25 mouse cellular contexts compared by ENCODE assay signal in the genomic region with DNA sequence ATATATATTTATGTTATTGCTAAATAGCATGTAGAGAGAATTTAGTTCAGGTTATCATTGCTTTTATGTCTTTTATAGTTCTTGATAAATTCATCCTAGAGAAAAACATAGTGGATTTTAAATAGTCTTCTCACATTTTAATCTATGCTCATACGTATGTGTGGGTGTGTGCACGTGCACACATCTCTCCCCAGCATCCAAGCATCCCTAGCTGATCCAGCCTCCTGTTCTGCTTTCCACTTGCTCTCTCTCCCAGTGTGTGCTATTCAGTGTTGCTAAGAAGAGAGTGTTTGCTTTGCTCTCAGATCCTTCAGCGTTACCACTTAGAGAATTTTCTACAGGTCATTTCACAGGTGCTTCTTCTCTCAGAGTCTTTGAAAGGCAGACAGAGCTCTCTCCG.
DNase-seq lines count a peak whose midpoint lies in the region; ATAC-seq and TF ChIP-seq lines count a peak whose summit lies in the region.
"Had no signal": no experiment of that assay in that cellular context is flagged by ENCODE, and none has a peak within 500 bp of the region (broad histone marks: within the 10 kb centered on the region; RNA-seq: fewer than 3 reads in every experiment).

No protein-coding gene starts in this region.

- WGBS in forebrain, postnatal 0 days = 41% methylated on average over 4 of the region's 4 CpGs
- WGBS in forebrain, embryonic 11.5 days = 76% methylated on average over 4 of the region's 4 CpGs
- WGBS in midbrain, embryonic 15.5 days = 62% methylated on average over 4 of the region's 4 CpGs
- 77% methylated on average over 4 of the region's 4 CpGs for WGBS in midbrain, embryonic 10.5 days
- 53% methylated on average over 4 of the region's 4 CpGs for WGBS in midbrain, embryonic 16.5 days

- no peak overlapping the region for H3K4me2 ChIP-seq in forebrain, postnatal 0 days (ENCODE audit: low read depth)
- H3K4me2 ChIP-seq in forebrain, embryonic 11.5 days (ENCODE audit: low read depth, low read length, severe bottlenecking) = no peak overlapping the region
- H3K4me2 ChIP-seq in midbrain, embryonic 15.5 days = no peak overlapping the region
- no peak overlapping the region for H3K4me2 ChIP-seq in midbrain, embryonic 16.5 days (ENCODE audit: low read length)
- H3K4me2 ChIP-seq: embryonic facial prominence, embryonic 13.5 days; kidney, embryonic 15.5 days; liver, embryonic 13.5 days had no signal

- ATAC-seq in forebrain, postnatal 0 days = peak; percentile 73
- ATAC-seq in forebrain, embryonic 11.5 days (replicated peaks; ENCODE audit: low FRiP score) = no peak
- 0 out of 2 replicates have a peak, but pooled peaks have one; percentile 41 for ATAC-seq in midbrain, embryonic 15.5 days (replicated peaks)
- ATAC-seq in midbrain, embryonic 16.5 days = 0 out of 2 replicates have a peak, but pooled peaks have one; percentile 22

- H3K4me1 ChIP-seq in forebrain, postnatal 0 days (ENCODE audit: insufficient read depth) = no peaks in the 10 kb centered on the region
- no peaks in the 10 kb centered on the region for H3K4me1 ChIP-seq in forebrain, embryonic 11.5 days (replicated peaks; ENCODE audit: control insufficient read depth, insufficient read depth, low read length)
- H3K4me1 ChIP-seq in midbrain, embryonic 15.5 days = 0 out of 2 replicates have a peak, but pooled peaks cover 5% of the 10 kb centered on the region
- H3K4me1 ChIP-seq in midbrain, embryonic 10.5 days = no peaks in the 10 kb centered on the region
- H3K4me1 ChIP-seq in midbrain, embryonic 16.5 days (ENCODE audit: control insufficient read depth, insufficient read depth, low read length) = peaks cover 10% of the 10 kb centered on the region
- H3K4me1 ChIP-seq: embryonic facial prominence, embryonic 13.5 days; heart, embryonic 10.5 days; kidney, embryonic 15.5 days; liver, embryonic 13.5 days had no signal

- intact Hi-C loops in left cerebral cortex, postnatal 14 days (cut with DNase I) = no loop called here

- no peaks in the 10 kb centered on the region for H3K27me3 ChIP-seq in forebrain, postnatal 0 days (ENCODE audit: insufficient read depth, low read length)
- no peaks in the 10 kb centered on the region for H3K27me3 ChIP-seq in forebrain, embryonic 11.5 days (ENCODE audit: control insufficient read depth, insufficient read depth, low read length)
- no peaks in the 10 kb centered on the region for H3K27me3 ChIP-seq in midbrain, embryonic 15.5 days (replicated peaks)
- no peaks in the 10 kb centered on the region for H3K27me3 ChIP-seq in midbrain, embryonic 10.5 days (ENCODE audit: low read depth, poor library complexity, severe bottlenecking)
- no peaks in the 10 kb centered on the region for H3K27me3 ChIP-seq in midbrain, embryonic 16.5 days (ENCODE audit: control insufficient read depth, insufficient read depth, low read depth, low read length)
- H3K27me3 ChIP-seq: embryonic facial prominence, embryonic 13.5 days; kidney, embryonic 15.5 days; liver, embryonic 13.5 days had no signal

- no peak for DNase-seq in forebrain, postnatal 0 days
- DNase-seq in forebrain, embryonic 11.5 days (ENCODE audit: low spot score) = no peak
- peak; percentile 61 to 75 for DNase-seq in left cerebral cortex, postnatal 14 days (ENCODE audit: low spot score in 2 of 2)
- no peak for DNase-seq in left cerebral cortex, adult 11 months (ENCODE audit: low spot score)
- DNase-seq in midbrain, embryonic 10.5 days (ENCODE audit: low spot score) = no peak
- DNase-seq in T-cell, adult 2 months (ENCODE audit: low spot score) = no peak
- DNase-seq: adrenal gland, adult 2 months; cerebellum, adult 2 months; cerebellum, postnatal 25 days; embryo, embryonic 11 days; gastrocnemius, postnatal 10 days; heart, postnatal 4 days; kidney, adult 11 months; kidney, postnatal 36 days; liver, embryonic 13.5 days; lung, adult 2 months had no signal

- no peak overlapping the region for H3K4me3 ChIP-seq in forebrain, postnatal 0 days (ENCODE audit: low read depth, low read length)
- H3K4me3 ChIP-seq in forebrain, embryonic 11.5 days (ENCODE audit: low read depth, low read length) = no peak overlapping the region
- H3K4me3 ChIP-seq in midbrain, embryonic 15.5 days = no peak overlapping the region
- H3K4me3 ChIP-seq in midbrain, embryonic 10.5 days = no peak overlapping the region
- H3K4me3 ChIP-seq in midbrain, embryonic 16.5 days (ENCODE audit: low read depth, low read length) = no peak overlapping the region
- H3K4me3 ChIP-seq: embryonic facial prominence, embryonic 13.5 days; erythroblast, embryonic 14.5 days; heart, embryonic 10.5 days; kidney, embryonic 15.5 days; liver, embryonic 13.5 days; myocyte had no signal

- no peak overlapping the region for H3K9ac ChIP-seq in forebrain, postnatal 0 days
- H3K9ac ChIP-seq in forebrain, embryonic 11.5 days (ENCODE audit: low read length) = no peak overlapping the region
- no peak overlapping the region for H3K9ac ChIP-seq in midbrain, embryonic 15.5 days
- no peak overlapping the region for H3K9ac ChIP-seq in midbrain, embryonic 16.5 days (ENCODE audit: low read depth, low read length)
- H3K9ac ChIP-seq: embryonic facial prominence, embryonic 13.5 days; kidney, embryonic 15.5 days; liver, embryonic 13.5 days had no signal

- H3K36me3 ChIP-seq in forebrain, postnatal 0 days (ENCODE audit: insufficient read depth) = peaks cover 8% of the 10 kb centered on the region; the same call in 1 of the 2 replicates
- no peaks in the 10 kb centered on the region for H3K36me3 ChIP-seq in forebrain, embryonic 11.5 days (ENCODE audit: control insufficient read depth, insufficient read depth, low read length)
- H3K36me3 ChIP-seq in midbrain, embryonic 15.5 days (replicated peaks) = no peaks in the 10 kb centered on the region
- H3K36me3 ChIP-seq in midbrain, embryonic 10.5 days = peaks cover 15% of the 10 kb centered on the region
- peaks cover 8% of the 10 kb centered on the region for H3K36me3 ChIP-seq in midbrain, embryonic 16.5 days (ENCODE audit: control insufficient read depth, insufficient read depth, low read length)
- H3K36me3 ChIP-seq: embryonic facial prominence, embryonic 13.5 days; kidney, embryonic 15.5 days; liver, embryonic 13.5 days had no signal

- H3K9me3 ChIP-seq in forebrain, postnatal 0 days (ENCODE audit: low read length) = no peaks in the 10 kb centered on the region
- H3K9me3 ChIP-seq in forebrain, embryonic 11.5 days (ENCODE audit: control insufficient read depth, low read length) = no peaks in the 10 kb centered on the region
- no peaks in the 10 kb centered on the region for H3K9me3 ChIP-seq in midbrain, embryonic 15.5 days
- H3K9me3 ChIP-seq in midbrain, embryonic 10.5 days (replicated peaks) = 0 out of 2 replicates have a peak, but pooled peaks cover 7% of the 10 kb centered on the region
- no peaks in the 10 kb centered on the region for H3K9me3 ChIP-seq in midbrain, embryonic 16.5 days (replicated peaks; ENCODE audit: control insufficient read depth, low read length, poor library complexity, severe bottlenecking)
- H3K9me3 ChIP-seq: heart, embryonic 10.5 days; kidney, embryonic 15.5 days; liver, embryonic 13.5 days had no signal

- H3K27ac ChIP-seq in forebrain, postnatal 0 days (ENCODE audit: low read depth, low read length) = 0 out of 2 replicates have a peak overlapping the region, but pooled peaks have one; percentile 16
- no peak overlapping the region for H3K27ac ChIP-seq in forebrain, embryonic 11.5 days (ENCODE audit: low read depth, low read length)
- H3K27ac ChIP-seq in midbrain, embryonic 15.5 days = no peak overlapping the region
- no peak overlapping the region for H3K27ac ChIP-seq in midbrain, embryonic 10.5 days (replicated peaks)
- peak overlapping the region; percentile 43; the same call in 1 of the 2 replicates for H3K27ac ChIP-seq in midbrain, embryonic 16.5 days (ENCODE audit: low read length)
- H3K27ac ChIP-seq: embryonic facial prominence, embryonic 13.5 days; heart, embryonic 10.5 days; kidney, embryonic 15.5 days; liver, embryonic 13.5 days; macrophage; stomach, postnatal 0 days had no signal

- no peak for TF ChIP-seq CTCF in forebrain, postnatal 0 days (IDR thresholded peaks at IDR 0.05; ENCODE audit: low read depth)

Comparison
In these comparisons a context has a peak if more than half of its experiments do, and no peak if none do; other contexts are left out.
1. DNase-seq: peak in left cerebral cortex, postnatal 14 days (2 of 2); none in forebrain, postnatal 0 days (single experiment), forebrain, embryonic 11.5 days (single experiment), left cerebral cortex, adult 11 months (single experiment), midbrain, embryonic 10.5 days (single experiment) and T-cell, adult 2 months (single experiment).
2. H3K27ac ChIP-seq: peak in forebrain, postnatal 0 days (single experiment) and midbrain, embryonic 16.5 days (single experiment); none in forebrain, embryonic 11.5 days (single experiment), midbrain, embryonic 15.5 days (single experiment) and midbrain, embryonic 10.5 days (single experiment).